Mouse (Mus musculus) cerebellum, adult 11 months (tissue): ENCODE results near the gene Htr2c.

Source experiments
- DNase-seq: peaks from one replicate; pipeline ENCODE4 v3.0.0; 2022

Htr2c gene

DNA sequence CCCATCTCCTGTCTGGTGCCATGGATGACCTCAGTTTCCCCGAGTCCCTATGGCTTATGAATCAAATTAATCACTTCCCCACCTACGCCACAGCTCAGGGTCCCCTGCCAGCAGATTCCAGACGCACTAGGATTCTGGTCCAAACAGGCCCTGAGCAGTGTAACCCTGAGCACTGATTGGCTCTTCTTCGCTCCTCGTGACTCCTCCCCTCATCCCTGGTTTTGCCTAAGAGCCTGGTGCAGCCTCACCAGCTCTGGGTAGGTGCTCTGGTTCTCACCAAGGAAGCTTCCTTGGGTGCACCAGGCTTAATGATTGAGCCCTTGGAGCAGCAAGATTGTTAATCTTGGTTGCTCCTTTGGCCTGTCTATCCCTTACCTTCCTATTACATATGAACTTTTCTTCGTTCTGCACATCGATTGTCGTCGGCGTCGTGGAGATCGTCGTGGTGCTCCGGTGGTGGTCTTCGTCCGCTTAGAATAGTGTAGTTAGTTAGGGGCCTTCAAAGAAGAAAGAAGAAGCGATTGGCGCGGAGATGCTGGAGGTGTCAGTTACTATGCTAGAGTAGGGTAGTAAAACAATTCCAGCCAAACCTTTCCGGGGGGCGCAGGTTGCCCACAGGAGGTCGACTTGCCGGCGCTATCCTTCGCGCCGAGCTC is at the start of gene Htr2c:
Gene Htr2c (plus strand): TSS at position 256 of the 656 bp plus-strand sequence.
- DNase-seq = no peak

DNA sequence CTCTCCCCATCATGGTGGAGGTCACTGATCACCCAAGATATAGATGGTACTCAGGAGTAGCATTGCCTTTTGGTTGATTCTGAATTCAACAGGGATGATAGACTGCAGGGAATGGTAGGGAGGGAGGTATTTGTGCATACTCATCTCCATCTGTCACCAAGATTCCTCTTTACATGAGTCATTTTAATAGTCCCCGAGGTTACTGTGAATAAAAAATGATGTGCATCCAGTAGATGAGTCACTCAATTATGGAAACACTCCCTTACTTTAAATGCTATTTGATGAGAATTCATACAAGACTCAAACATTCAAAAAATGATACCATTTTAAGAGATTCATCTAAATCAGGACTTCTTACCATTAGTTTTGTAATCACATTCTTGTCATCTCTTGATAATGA is 34.1 kb upstream of the Htr2c start:
- no peak for DNase-seq

GRCm38 (mm10) chrX:146936332-146936731 is 26.0 kb upstream of the Htr2c start:
- DNase-seq = no peak

DNA sequence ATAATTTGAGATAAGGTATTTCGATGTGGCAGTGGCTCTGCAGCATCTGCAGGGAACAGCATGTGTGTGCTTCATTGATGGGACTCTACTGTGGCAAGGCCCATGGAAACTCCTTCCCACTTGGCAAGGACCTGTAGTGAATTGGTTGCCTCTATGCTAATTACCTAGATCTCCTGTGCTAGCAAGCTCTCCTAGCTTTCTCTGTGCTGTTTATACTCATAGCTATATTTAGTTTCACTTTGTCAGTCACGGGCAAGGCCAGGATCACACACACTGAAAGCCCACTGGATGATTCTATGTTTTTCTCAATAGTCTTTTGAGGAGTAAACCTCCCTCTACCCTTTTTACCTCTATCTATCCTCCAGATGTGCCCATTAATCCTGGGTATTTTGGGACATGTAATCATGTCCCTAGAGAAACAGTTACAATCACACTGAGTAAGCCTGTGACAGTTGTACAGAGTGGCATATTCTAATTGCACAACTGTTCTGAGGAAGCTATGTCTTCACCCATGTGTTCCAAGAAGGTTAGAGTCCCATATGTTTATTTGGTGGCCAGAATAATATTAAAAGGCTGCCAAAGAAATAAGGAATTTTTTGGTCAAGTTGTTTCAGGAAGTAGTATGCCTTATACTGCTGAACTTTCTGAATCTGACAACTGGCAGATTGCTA is 16.0 kb upstream of the Htr2c start:
- DNase-seq = no peak

GRCm38 (mm10) chrX:146946996-146947395 is 15.3 kb upstream of the Htr2c start:
- no peak for DNase-seq

- DNase-seq = no peak
Observed at GRCm38 (mm10) chrX:146958608-146959007, 3.7 kb upstream of the Htr2c start.

DNA sequence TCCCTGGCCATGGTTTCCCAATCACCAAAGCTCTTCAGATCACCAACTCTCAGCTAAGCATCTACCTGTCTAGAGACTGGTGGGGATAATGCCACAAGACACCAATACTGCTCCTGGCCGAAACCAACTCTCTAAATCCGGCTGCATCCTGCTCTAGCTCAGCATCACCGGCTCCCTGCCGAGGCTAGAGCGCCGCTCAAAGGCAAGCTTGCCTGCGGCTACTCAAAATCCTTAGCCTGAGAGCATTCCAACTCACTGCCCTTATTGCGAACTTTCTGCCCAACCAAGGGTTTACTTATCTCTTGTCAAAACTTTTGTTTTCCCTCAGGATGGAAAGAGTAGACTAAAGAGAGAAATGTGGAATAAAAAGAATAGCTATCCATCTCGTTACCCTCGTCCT is 2.4 kb upstream of the Htr2c start:
- no peak for DNase-seq

GRCm38 (mm10) chrX:146962914-146963547 is 718 bp downstream of the Htr2c start:
- no peak for DNase-seq

DNA sequence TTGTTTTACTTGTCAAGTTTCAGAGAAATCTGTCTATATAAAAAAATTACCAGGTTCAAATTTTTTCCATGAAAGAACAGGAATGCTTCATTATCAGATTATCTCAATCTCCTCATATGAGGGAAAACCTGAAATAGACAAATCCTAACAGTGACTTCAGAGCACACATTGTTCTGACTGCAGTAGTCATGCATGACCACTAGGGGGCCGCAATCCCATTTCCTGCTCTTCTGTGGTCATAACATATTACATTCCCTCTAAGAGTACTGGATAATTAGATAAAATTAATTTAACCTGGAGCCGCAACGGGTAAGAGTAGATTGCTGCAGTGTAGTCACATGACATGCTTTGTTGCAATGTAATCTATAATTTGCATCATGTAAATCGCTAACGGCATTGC is 17.6 kb downstream of the Htr2c start:
- no peak for DNase-seq

DNA sequence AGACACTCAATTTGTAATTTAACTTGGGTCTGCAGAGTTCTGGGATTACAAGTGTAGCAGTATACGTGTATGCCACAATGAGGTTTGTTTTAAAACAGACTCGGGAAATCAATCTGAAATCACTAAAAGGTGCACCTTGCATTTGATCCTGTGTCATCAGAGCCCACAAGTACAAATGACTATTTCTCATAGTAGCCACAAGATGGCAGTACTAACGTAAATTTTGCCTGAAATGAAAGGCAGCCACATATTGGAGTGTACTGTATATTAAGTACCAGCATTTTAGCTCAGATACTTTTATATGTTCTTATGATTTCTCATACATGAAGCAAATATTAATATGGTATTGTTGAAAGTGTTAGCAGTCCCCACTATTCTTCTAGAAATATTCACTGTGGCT is 93.4 kb downstream of the Htr2c start:
- DNase-seq = no peak

DNA sequence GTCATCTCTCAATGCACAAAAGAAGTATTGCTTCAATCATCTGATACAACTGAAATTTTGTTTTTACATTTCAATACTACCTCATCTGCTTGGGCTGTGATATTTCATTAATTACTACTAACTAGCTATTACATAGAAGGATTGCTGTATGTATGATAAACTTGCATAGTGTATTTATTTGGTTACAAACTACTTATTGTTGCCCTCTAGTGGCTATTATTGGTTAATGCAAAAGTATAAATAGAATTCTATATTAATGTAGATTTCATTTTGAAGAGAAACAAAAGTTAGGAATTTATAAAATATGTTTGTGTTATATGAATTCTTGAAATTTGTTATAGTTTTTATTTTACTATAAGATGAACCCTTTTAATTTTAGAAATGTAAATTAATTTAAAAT is 109.3 kb downstream of the Htr2c start:
- no peak for DNase-seq

DNA sequence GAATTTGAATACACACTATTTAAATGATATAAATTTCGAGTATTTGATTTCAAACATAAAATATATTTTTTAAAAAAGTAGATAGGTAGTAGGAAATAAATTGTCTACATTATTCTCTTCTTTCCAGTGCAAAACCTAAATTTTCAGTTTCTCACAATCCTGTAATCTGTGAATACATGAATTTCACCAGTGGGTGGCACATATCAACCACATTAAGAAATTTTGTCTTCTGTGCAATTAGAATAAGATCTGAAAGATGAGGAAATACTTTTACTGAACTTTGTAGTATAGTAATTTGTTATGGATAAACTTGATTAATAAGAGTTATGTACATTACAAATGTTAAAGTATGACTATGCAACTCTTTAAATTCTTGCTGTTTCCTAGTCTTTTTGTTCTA is 156.8 kb downstream of the Htr2c start:
- no peak for DNase-seq

DNA sequence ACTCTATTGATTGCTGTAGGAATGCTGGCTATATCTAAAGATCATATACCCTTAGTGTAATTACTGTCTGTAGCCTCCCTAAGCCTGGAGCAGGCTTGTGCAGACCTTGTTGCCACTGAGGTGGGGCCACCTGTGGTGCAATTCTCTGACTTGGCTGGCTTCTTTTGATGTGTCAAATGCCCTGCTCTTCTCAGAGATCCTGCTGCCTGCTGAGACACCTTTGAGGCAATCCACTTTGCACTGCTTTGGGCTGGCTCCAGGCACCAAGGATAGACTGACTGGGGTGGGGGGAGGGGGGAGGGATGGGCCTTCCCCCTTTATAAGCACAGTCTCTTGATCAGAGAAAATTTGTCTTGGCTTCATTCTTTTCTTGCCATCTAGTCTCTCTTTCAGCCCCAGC is 252.9 kb downstream of the Htr2c start:
- no peak for DNase-seq

DNA sequence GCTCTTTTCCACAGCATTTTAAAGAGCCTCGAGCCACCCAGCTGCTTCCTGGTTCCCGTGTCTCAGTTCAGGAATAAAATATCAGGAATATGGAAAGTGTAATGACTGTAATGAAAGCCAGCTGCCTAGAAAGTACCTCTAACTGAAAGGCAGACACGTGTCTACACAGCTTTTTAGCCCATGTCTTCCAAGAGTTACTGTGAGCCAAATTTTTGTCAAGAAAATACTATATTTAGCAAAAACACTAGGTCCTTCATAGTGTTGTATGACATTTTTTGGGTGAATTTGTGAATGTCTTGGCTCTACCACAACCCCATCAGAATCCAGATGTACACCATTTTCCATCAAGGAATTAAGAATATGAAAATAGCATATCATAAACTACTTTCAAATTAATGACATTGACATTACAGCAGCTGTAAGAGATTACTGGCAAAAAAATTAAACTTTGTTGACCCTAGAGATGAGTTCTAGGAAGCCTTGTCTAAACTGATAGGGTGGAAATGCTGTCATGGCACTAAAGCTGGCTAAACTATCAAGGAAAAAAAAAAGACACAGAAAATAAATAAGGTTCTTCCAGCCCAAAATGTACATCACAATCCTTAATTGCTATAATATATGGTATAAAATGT is 255.2 kb downstream of the Htr2c start:
- no peak for DNase-seq

GRCm38 (mm10) chrX:147238806-147239542 is 276.7 kb downstream of the Htr2c start:
- no peak for DNase-seq
